Mouse (Mus musculus): Measurements from ENCODE around the gene Ankrd10. TPM values are rescaled to one million over a fixed set of nuclear protein-coding genes. Genes with fewer than 3 reads are reported as not detected.
"Not testable (repeated sequence)": the region's sequence is repeated elsewhere in the genome, so short reads cannot be mapped to it uniquely, and the experiment has no call there.

Gene Ankrd10
- polyA plus RNA-seq, 1 experiment: 36.9 TPM

DNA sequence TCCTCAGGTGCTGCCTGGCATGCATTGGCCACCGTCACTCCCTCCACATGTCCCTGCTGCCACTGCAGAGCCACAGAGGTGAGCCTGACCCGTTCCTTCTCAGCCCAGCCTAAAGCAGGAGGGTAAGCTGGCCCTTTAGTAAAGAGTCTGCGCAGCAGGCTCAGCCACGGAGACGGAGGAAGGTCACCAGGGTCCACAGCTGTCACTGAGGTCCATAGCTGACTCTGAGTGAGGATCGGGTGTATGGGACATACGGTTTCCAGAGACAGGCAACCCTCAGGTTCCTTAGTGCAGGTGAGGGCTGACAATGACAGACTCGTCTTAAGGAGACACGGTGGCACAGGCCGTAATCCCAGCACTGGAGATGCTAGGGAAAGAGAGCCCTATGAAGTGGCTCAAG, 63.6 kb downstream of the Ankrd10 start:
- Histone ChIP-seq H3K4me1 (ENCODE audit: control insufficient read depth, insufficient read depth, low read length) (peaks cover 3% of the 10 kb centered on the region; the same call in 1 of the 2 replicates), H3K4me3 (ENCODE audit: insufficient read depth, low read depth, low read length) (no peak overlapping the region), H3K36me3 (ENCODE audit: control insufficient read depth, insufficient read depth, low read length) (no peaks in the 10 kb centered on the region), H3K27ac (ENCODE audit: insufficient read depth, low read depth, low read length) (no peak overlapping the region), H3K27me3 (replicated peaks; ENCODE audit: control insufficient read depth, insufficient read depth, low read length) (no peaks in the 10 kb centered on the region)
- WGBS: 92% methylated on average over 10 of the region's 10 CpGs
- TF ChIP-seq CTCF (conservative IDR thresholded peaks at IDR 0.05; ENCODE audit: insufficient read depth, insufficient read length, low read depth, low read length) (no peak), POLR2A (IDR thresholded peaks at IDR 0.05; ENCODE audit: low read depth, low read length) (no peak)
- no peak for DNase-seq

DNA sequence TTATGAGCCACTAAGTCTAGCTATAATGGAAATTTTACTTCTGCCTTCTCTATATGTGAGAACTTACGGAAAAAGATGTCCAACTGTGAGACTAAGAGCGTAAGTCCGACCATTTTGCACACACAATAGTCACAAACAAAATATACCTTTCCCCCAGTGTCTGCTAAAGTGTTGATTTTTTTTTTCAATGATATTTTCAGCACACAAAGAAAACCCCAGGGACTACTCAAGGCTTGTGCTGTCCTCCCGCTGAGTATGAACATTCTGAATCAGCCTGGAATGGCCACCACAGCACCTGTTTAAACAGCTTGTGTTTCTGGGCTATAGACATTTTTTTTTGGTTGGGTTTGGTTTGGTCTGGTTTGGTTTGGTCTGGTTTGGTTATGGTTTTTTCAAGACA, 64.8 kb downstream of the Ankrd10 start:
- Histone ChIP-seq H3K27ac (ENCODE audit: insufficient read depth, low read depth, low read length) (no peak overlapping the region), H3K4me1 (ENCODE audit: control insufficient read depth, insufficient read depth, low read length) (peaks cover 3% of the 10 kb centered on the region; the same call in 1 of the 2 replicates), H3K27me3 (replicated peaks; ENCODE audit: control insufficient read depth, insufficient read depth, low read length) (no peaks in the 10 kb centered on the region), H3K36me3 (ENCODE audit: control insufficient read depth, insufficient read depth, low read length) (no peaks in the 10 kb centered on the region), H3K4me3 (ENCODE audit: insufficient read depth, low read depth, low read length) (no peak overlapping the region)
- no peak for TF ChIP-seq CTCF (conservative IDR thresholded peaks at IDR 0.05; ENCODE audit: insufficient read depth, insufficient read length, low read depth, low read length)
- no peak for TF ChIP-seq POLR2A (IDR thresholded peaks at IDR 0.05; ENCODE audit: low read depth, low read length)
- WGBS: 96% methylated on average over 4 of the region's 4 CpGs
- no peak for DNase-seq

DNA sequence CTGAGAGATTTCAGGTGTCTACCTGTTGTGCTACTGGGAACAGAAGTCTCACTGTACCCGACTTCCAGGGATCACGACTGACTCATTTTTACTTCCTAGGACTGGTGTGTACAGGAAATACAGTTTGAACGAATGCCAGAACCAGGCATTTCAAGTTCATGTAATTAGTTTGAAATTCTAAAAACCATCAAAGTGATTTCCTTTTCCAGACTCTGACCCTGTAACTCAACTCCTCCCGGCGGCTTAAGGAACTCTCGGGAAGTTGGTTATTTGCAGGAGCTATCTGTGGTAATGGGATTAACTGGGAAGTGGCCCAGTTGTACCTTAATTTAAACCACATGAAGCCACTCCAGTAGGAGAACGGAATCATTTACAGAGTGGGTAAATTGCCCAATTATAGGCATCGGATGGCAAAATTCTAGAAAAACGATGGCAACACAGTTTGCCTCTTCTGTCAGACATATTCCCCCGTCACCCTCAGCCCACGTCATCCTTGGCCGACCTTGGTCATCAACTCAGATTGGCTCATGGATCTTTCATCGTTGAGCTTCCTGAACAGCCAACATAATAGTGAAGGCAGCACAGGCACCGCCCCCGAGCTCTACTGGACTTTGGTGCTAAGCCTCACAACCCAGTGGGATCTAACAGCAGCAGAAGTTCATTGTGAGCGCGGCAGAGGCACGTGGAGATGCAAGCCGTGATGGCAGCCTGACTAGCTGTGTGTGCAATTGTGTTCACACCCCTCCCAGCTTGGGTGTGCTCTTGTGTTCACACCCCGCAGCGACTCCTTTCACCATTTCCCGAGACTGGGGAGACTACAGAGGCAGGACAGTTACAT, 66.1 kb downstream of the Ankrd10 start:
- no peak for DNase-seq
- WGBS: 72% methylated on average over 22 of the region's 22 CpGs
- Histone ChIP-seq H3K36me3 (ENCODE audit: control insufficient read depth, insufficient read depth, low read length) (no peaks in the 10 kb centered on the region), H3K27ac (ENCODE audit: insufficient read depth, low read depth, low read length) (no peak overlapping the region), H3K4me3 (ENCODE audit: insufficient read depth, low read depth, low read length) (no peak overlapping the region), H3K4me1 (ENCODE audit: control insufficient read depth, insufficient read depth, low read length) (no peaks in the 10 kb centered on the region), H3K27me3 (replicated peaks; ENCODE audit: control insufficient read depth, insufficient read depth, low read length) (no peaks in the 10 kb centered on the region)
- TF ChIP-seq CTCF (conservative IDR thresholded peaks at IDR 0.05; ENCODE audit: insufficient read depth, insufficient read length, low read depth, low read length): no peak
- TF ChIP-seq POLR2A (IDR thresholded peaks at IDR 0.05; ENCODE audit: low read depth, low read length): no peak

DNA sequence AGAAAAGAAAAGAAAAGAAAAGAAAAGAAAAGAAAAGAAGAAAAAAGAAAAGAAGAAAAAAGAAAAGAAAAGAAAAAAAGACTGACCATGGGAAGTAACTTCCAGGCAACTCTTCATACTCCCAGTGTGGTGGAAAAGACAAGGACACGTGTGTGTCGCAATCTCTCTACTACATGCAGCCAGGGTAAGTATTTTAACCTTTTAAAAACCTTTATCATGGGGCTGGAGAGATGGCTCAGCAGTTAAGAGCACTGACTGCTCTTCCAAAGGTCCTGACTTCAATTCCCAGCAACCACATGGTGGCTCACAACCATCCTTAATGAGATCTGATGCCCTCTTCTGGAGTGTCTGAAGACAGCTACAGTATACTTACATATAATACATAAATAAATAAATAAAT, 67.4 kb downstream of the Ankrd10 start:
- H3K4me1 ChIP-seq (ENCODE audit: control insufficient read depth, insufficient read depth, low read length); H3K4me3 ChIP-seq (ENCODE audit: insufficient read depth, low read depth, low read length); DNase-seq; H3K27ac ChIP-seq (ENCODE audit: insufficient read depth, low read depth, low read length); H3K36me3 ChIP-seq (ENCODE audit: control insufficient read depth, insufficient read depth, low read length); H3K27me3 ChIP-seq (replicated peaks; ENCODE audit: control insufficient read depth, insufficient read depth, low read length): not testable (repeated sequence)
- 97% methylated on average over 2 of the region's 2 CpGs for WGBS

DNA sequence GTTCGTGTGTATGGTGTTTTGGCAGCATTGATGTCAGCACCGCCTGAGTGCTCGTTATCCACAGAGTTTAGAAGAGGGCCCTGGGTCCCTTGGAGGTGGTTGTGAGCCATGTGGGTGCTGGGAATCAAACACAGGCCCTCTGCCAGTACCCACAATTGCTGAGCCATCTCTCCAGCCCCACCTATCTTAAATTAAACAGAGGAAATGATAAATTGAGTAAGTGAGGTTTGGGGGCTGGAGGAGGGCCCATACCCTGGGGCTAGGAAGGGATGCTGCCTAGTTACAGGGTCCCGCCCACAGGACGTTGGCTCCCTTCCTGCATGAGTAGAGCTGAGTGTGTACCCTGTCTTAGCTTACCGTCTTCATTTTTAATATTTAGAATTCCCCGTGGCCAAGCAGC, 70.8 kb downstream of the Ankrd10 start:
- 0 out of 2 replicates have a peak, but pooled peaks cover 2% of the 10 kb centered on the region for H3K4me1 ChIP-seq (ENCODE audit: control insufficient read depth, insufficient read depth, low read length)
- no peaks in the 10 kb centered on the region for H3K36me3 ChIP-seq (ENCODE audit: control insufficient read depth, insufficient read depth, low read length)
- TF ChIP-seq CTCF (conservative IDR thresholded peaks at IDR 0.05; ENCODE audit: insufficient read depth, insufficient read length, low read depth, low read length) (no peak), POLR2A (IDR thresholded peaks at IDR 0.05; ENCODE audit: low read depth, low read length) (no peak)
- H3K27ac ChIP-seq (ENCODE audit: insufficient read depth, low read depth, low read length): no peak overlapping the region
- H3K27me3 ChIP-seq (replicated peaks; ENCODE audit: control insufficient read depth, insufficient read depth, low read length): no peaks in the 10 kb centered on the region
- DNase-seq: no peak
- no peak overlapping the region for H3K4me3 ChIP-seq (ENCODE audit: insufficient read depth, low read depth, low read length)
- WGBS: 79% methylated on average over 7 of the region's 7 CpGs

DNA sequence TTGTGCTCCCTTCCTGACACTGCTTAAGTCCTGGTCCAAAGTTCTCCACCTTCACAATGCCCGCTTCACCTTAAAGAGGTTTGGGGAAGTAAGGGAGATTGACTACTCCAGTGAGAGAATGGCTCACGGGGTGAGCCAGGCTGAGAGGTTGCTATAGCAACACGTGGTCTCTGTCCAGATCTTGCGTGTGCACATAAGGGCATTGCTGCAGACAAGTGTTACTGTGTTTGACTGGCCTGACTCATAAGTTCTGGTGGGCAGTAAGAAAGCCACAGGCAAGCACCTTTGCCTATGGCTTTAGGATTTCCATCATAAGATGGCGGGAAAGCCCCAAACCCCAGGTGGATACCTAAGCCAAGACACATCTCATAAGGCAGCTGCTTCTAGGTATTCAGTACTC, 71.3 kb downstream of the Ankrd10 start:
- 75% methylated on average over 5 of the region's 5 CpGs for WGBS
- no peak for DNase-seq
- no peak overlapping the region for H3K4me3 ChIP-seq (ENCODE audit: insufficient read depth, low read depth, low read length)
- TF ChIP-seq POLR2A (IDR thresholded peaks at IDR 0.05; ENCODE audit: low read depth, low read length) (no peak), CTCF (conservative IDR thresholded peaks at IDR 0.05; ENCODE audit: insufficient read depth, insufficient read length, low read depth, low read length) (no peak)
- H3K36me3 ChIP-seq (ENCODE audit: control insufficient read depth, insufficient read depth, low read length): no peaks in the 10 kb centered on the region
- H3K27ac ChIP-seq (ENCODE audit: insufficient read depth, low read depth, low read length): no peak overlapping the region
- 0 out of 2 replicates have a peak, but pooled peaks cover 2% of the 10 kb centered on the region for H3K4me1 ChIP-seq (ENCODE audit: control insufficient read depth, insufficient read depth, low read length)
- H3K27me3 ChIP-seq (replicated peaks; ENCODE audit: control insufficient read depth, insufficient read depth, low read length): no peaks in the 10 kb centered on the region

Other genes with a start within 250 kb of the Ankrd10 start
- gene Rab20, start 157.0 kb downstream of the Ankrd10 start, polyA plus RNA-seq (2012; rRNA removed): 74.5 and 76.5 TPM in 2 replicates
- 111 and 118 TPM in 2 replicates for gene Naxd, start 138.3 kb downstream of the Ankrd10 start, polyA plus RNA-seq (2012; rRNA removed)
- 50.7 and 56.6 TPM in 2 replicates for gene Cars2, start 85.0 kb downstream of the Ankrd10 start, polyA plus RNA-seq (2012; rRNA removed)
- 12.0 and 16.3 TPM in 2 replicates for gene Ing1, start 80.2 kb downstream of the Ankrd10 start, polyA plus RNA-seq (2012; rRNA removed)
- not detected in 2 replicates for gene 1700016D06Rik, start 65.3 kb upstream of the Ankrd10 start, polyA plus RNA-seq (2012; rRNA removed)
- 49.3 and 49.6 TPM in 2 replicates for gene Arhgef7, start 92.0 kb upstream of the Ankrd10 start, polyA plus RNA-seq (2012; rRNA removed)
- 0.15 TPM in 1 of 2 replicates, not detected in the other for gene Tex29, start 204.7 kb upstream of the Ankrd10 start, polyA plus RNA-seq (2012; rRNA removed)

Measured in kidney, adult 2 months (tissue).